Mouse (Mus musculus): ENCODE data around the gene Slc50a1.

- TF ChIP-seq GATA1 (IDR thresholded peaks at IDR 0.05; ENCODE audit: borderline replicate concordance, low read length) (no peak), FLI1 (IDR thresholded peaks at IDR 0.05; ENCODE audit: low read length) (no peak)
These were observed 42.2 kb downstream of the Slc50a1 start for GRCm38 (mm10) chr3:89228180-89228549.
